Mouse (Mus musculus) embryonic fibroblast, embryonic 13.5 days (primary cell): ENCODE results near the gene Daxx. TPM values are rescaled to one million over a fixed set of nuclear protein-coding genes. Genes with fewer than 3 reads are reported as not detected.
"Not testable (repeated sequence)": the region's sequence is repeated elsewhere in the genome, so short reads cannot be mapped to it uniquely, and the experiment has no call there.

Experiments used
- H3K27ac ChIP-seq: 2 replicates; pipeline ENCODE4 v1.5.1; 2012; ENCODE audit warnings: low read length, control low read depth, inconsistent platforms; ENCODE audit not compliant: insufficient read depth
- H3K4me1 ChIP-seq: 2 replicates; pipeline ENCODE4 v1.6.1; 2011; ENCODE audit warnings: low read length; ENCODE audit not compliant: control insufficient read depth, insufficient read depth
- H3K4me3 ChIP-seq: 2 replicates; pipeline ENCODE4 v1.5.1; 2011; ENCODE audit warnings: mild to moderate bottlenecking, control low read depth, low read length; ENCODE audit not compliant: insufficient read depth
- CTCF ChIP-seq: IDR thresholded peaks from 2 replicates; pipeline ENCODE4 v1.5.1; 2011; ENCODE audit warnings: mild to moderate bottlenecking, control low read depth, low read length, moderate library complexity, borderline replicate concordance; ENCODE audit not compliant: insufficient read depth
- POLR2A ChIP-seq: IDR thresholded peaks from 2 replicates; pipeline ENCODE4 v1.6.1; 2011; ENCODE audit warnings: low read depth, mild to moderate bottlenecking, control low read depth, low read length, moderate library complexity
- polyA plus RNA-seq: library from polyadenylated mRNA; stranded (reverse); fragments of >200 nt; gene quantifications from 2 replicates; pipeline ENCODE4 v1.2.4, GENCODE M21; 2011; ENCODE audit warnings: low read depth; ENCODE audit not compliant: missing spikeins, insufficient read length

Gene Daxx
- polyA plus RNA-seq, 1 experiment = 26.6 TPM

DNA sequence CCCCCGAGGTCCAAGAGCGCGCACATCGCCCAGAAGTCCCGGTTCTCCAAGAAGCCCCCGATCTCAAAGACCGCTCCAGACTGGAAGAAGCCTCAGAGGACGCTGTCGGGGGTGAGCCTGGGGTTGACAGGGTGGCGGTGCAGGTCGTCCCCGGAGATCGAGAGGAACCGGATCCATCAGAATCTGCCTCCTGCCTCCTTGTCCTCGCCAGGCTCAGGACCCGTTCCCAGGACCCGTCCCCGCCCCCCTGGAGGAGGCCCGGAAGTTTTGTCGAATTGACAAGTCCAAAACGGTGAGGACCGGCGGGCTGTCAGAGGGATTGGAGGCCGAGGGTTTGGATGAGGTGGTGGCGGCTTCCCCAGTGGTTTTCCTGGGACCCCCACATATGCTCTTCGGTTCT is 31.8 kb downstream of the Daxx start:
- TF ChIP-seq CTCF (no peak), POLR2A (no peak)
- peaks cover 7% of the 10 kb centered on the region; the same call in 1 of the 2 replicates for H3K4me1 ChIP-seq
- H3K4me3 ChIP-seq = peak overlapping the region; percentile 93
- no peak overlapping the region for H3K27ac ChIP-seq

DNA sequence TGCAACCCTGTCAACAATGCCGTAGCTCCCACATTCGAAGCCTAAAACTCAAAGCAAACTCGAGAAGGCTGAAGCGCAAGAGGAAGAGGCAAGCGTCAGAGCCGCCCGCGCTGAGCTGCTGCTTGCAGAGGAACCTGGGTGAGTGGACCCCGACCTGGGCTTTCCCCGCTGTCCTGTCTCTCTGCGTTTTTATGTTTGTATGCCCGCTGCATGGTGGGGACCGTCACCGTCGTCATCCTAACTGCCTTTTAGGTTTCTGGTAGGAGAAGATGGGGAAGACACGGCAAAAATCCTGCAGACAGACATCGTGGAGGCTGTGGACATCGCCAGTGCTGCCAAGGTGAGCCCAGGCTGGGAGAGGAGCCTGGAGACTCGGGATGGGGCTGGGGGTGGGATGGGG is 32.2 kb downstream of the Daxx start:
- Histone ChIP-seq H3K4me3 (peak overlapping the region; percentile 93), H3K4me1 (peaks cover 7% of the 10 kb centered on the region; the same call in 1 of the 2 replicates), H3K27ac (no peak overlapping the region)
- no peak for TF ChIP-seq POLR2A
- TF ChIP-seq CTCF = no peak

DNA sequence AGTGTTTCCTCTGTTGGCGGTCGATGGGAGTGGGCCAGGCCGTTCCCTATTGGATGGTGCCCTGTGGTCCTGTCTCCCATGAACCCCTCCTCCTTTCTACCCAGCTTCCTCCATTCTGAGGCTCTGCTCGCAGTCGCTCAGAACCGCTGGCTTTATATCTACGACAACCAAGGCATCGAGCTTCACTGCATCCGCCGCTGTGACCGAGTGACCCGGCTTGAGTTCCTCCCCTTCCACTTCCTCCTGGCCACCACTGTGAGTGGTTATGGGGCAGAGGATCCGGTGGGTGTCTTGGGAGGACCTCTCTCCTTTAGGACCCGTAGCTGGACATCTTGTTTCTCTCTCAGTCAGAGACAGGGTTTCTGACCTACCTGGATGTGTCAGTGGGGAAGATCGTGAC is 34.2 kb downstream of the Daxx start:
- Histone ChIP-seq H3K27ac (no peak overlapping the region), H3K4me3 (no peak overlapping the region)
- TF ChIP-seq POLR2A (no peak), CTCF (no peak)

DNA sequence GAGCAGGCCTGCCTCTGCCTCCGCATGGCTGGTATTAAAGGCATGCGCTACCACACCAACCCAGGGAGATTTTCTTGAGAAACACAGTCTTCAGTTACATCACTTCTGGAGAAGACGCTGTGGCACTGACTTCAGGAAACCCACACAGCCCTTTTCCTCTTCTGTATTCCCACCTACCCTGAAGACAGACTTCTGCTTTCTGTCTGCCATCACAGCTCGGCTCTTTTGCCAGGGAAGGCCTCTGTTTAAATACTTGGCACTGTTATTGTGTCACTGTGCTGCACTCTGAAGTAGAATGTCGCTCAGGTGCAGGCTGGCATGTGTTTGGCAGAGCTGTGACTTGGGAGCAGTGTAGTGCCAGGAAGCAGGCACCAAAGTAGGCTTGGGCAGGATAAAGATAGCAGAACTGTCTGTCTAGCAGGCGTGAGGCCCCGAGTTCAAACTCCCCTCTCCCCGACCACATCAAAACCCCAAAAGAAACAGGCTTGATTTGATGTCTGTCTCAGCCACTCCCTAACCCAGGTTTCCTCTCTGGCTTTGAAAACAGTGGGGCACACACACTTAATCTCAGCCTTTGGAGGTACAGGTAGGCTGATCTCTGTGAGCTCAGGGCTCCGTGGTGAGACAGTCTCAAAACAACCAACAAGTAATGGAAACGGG is 38.3 kb downstream of the Daxx start:
- Histone ChIP-seq H3K4me1 (peaks cover under 1% of the 10 kb centered on the region; the same call in 1 of the 2 replicates), H3K4me3 (no peak overlapping the region), H3K27ac (no peak overlapping the region)
- TF ChIP-seq CTCF (no peak), POLR2A (no peak)

More for the DNA sequence above, 34.2 kb downstream of the Daxx start:
- peaks cover 7% of the 10 kb centered on the region; the same call in 1 of the 2 replicates for H3K4me1 ChIP-seq

DNA sequence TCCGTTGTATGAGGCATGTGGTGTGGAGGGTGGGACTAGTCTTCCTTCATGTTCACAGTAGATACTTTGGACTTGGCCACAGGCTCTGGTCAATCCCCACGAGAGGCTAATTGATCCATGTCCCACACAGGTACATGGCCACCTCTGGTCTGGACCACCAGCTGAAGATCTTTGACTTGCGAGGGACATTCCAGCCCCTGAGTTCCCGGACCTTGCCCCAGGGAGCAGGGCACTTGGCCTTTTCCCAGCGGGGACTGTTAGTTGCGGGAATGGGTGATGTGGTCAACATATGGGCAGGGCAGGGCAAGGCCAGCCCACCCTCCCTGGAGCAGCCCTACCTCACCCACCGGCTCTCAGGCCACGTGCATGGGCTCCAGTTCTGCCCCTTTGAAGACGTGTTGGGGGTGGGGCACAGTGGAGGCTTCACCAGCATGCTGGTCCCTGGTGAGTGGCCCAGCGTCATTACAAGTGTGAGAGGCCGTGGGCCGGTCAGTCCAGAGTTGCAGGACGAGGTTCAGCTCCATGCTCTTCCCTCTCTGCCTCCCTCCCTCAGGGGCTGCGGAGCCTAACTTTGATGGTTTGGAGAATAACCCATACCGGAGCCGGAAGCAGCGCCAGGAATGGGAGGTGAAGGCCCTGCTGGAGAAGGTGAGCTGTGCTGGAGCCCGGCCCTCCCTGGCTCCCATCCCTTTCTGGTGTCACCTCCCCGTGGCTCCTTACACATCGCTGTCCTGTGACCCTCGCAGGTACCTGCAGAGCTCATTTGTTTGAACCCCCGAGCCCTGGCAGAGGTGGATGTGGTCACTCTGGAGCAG is 39.1 kb downstream of the Daxx start:
- no peak overlapping the region for H3K27ac ChIP-seq
- TF ChIP-seq POLR2A = no peak
- no peak for TF ChIP-seq CTCF
- peaks cover 7% of the 10 kb centered on the region for H3K4me1 ChIP-seq
- H3K4me3 ChIP-seq = no peak overlapping the region

DNA sequence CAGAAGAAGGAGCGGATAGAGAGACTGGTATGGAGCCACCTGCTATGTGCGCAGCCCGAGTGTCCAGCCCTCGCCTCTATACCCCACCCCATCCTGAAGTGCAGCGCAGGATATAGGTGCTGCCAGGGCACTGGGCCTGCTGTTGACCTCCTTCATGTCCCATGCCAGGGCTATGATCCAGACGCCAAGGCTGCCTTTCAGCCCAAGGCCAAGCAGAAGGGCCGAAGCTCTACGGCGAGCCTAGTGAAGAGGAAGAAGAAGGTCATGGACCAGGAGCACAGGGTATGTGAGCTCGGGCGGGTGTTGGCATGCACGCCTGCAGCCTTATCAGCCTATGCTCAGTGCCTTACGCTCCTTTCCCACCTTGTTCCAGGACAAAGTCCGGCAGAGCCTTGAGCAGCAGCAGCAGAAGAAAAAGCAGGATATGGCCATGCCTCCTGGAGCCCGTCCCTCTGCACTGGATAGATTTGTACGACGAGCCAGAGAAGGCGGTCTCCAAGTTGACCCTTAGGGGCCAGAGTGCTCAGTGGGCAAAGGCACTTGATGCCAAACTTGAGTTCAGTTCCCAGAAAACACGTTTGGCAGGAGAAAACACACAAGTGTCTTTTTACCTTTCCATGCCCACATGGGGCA is 39.8 kb downstream of the Daxx start:
- TF ChIP-seq CTCF = no peak
- 0 out of 2 replicates have a peak, but pooled peaks have one; percentile 18 for TF ChIP-seq POLR2A
- Histone ChIP-seq H3K27ac (no peak overlapping the region), H3K4me3 (no peak overlapping the region), H3K4me1 (peaks cover 8% of the 10 kb centered on the region)

DNA sequence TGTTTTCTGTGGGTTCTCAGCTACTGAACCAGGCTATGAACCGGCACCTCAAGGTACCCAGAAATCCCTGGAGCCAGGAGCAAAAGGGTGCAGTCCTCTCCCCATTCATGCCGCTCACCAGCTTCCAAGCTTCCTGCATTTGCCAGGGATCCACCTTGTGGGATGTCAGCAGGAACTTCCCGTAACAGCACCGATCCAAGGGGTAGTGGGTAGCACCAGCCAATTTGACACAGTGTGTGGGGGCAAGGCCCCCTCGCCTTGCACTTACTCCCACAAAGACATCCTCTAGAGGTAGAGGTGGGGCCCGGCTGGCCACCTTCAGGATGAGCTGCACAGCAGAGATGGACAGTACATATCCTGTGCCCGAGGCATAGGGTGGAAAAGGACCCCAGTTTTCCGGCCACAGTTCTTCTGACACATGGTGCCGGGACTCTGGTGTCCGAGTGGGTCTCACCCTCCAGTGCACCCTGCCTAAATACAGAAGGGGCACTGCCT is 41.0 kb downstream of the Daxx start:
- no peak overlapping the region for H3K4me3 ChIP-seq
- H3K4me1 ChIP-seq = peaks cover 8% of the 10 kb centered on the region
- TF ChIP-seq POLR2A = peak; percentile 45
- no peak for TF ChIP-seq CTCF

DNA sequence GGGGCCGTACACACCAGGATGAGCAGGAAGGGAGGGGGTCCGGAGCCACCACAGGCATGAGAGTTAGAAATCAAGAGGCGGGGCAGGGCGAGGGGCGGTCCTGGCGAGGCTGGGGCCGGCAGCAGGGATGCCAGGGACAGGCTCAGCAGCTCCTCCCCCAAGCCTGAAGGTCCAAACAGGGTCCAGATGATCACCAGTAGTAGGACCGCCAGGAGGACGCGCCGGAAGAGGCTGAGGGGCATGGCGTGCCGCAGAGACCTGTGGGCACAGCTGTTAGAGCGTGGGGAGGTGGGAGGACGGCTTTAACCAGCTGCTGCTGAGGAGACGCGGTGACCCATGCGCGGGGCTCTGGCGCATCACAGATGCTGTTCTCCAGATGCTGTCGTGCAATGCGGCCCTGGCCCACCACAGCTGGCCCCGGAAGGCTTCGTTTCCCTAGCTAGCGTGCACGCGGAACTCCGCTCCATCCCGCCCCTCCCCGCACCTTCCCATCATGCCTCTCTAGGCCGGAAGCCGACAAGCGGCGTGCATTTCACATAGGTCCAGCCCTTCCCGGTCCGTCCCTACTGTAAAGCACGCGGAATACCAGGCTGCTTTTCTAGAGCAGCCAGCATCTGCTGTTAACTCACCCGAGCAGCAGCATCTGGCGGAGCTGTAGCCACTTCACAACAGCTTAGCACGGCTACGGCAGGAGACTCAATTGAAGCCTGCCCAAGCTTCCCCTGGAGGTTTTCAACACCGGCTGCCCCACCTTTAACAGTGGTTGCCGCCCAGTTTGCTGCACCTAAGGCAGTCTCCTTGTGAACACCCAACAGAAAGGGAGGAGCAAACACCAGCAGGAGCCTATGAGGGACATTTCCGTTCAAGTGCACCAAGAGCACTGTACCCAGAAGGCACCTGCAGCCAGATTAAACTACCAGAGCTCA is 42.1 kb downstream of the Daxx start, which contains the start of gene B3galt4:
B3galt4 (minus strand) TSS at position 468 of the 926 bp plus-strand sequence.
- H3K4me3 ChIP-seq = peak within 1 kb of the TSS; percentile 23
- peak; percentile 78 for TF ChIP-seq POLR2A
- TF ChIP-seq CTCF = no peak
- peaks cover 8% of the 10 kb centered on the region for H3K4me1 ChIP-seq
- H3K27ac ChIP-seq = peak within 1 kb of the TSS; percentile 69

More for the DNA sequence above, 41.0 kb downstream of the Daxx start:
- 0 out of 2 replicates have a peak overlapping the region, but pooled peaks have one; percentile 38 for H3K27ac ChIP-seq

DNA sequence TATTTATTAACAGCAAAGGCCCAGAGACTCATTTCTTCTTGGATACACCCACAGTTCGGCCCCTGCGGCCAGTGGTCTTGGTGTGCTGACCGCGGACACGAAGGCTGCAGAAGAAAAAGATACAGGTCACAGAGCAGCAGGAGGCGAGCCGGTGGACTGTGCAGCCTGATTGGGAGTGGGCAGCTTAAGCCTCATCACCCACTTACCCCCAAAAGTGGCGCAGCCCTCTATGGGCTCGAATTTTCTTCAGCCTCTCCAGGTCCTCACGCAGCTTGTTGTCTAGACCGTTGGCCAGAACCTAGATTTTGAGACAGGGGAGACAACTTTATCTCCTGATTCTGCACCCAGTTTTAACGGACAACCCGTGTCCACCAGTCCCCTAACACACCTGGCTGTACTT is 42.8 kb downstream of the Daxx start:
- H3K4me3 ChIP-seq, H3K4me1 ChIP-seq, H3K27ac ChIP-seq: not testable (repeated sequence)
